Mouse (Mus musculus) left cerebral cortex, postnatal 36 days (tissue): ENCODE results near the gene Supt7l. TPM values are rescaled to one million over a fixed set of nuclear protein-coding genes. Genes with fewer than 3 reads are reported as not detected.
A peak's percentile ranks its signal among the peaks of the same experiment; 100 is the strongest.
"Not testable (repeated sequence)": the region's sequence is repeated elsewhere in the genome, so short reads cannot be mapped to it uniquely, and the experiment has no call there.

ENCODE experiments used
- DNase-seq, 2 experiments: peaks; one replicate each; pipeline ENCODE4 v3.0.0; 2021 to 2022; ENCODE audit warnings: low spot score in 2 of 2, mixed read lengths in 1 of 2
- intact Hi-C: fragments of 180-260 bp; cut with DNase I; formaldehyde crosslinking; loops from one replicate; pipeline ENCODE4 v1.15.1; 2025
- total RNA-seq, 2 experiments: library from RNA; stranded (reverse); gene quantifications; 2 replicates each; pipeline ENCODE4 v1.2.3; 2021

The Supt7l gene
- total RNA-seq, result 10 to 100 TPM; 17.7 to 17.9 TPM

DNA sequence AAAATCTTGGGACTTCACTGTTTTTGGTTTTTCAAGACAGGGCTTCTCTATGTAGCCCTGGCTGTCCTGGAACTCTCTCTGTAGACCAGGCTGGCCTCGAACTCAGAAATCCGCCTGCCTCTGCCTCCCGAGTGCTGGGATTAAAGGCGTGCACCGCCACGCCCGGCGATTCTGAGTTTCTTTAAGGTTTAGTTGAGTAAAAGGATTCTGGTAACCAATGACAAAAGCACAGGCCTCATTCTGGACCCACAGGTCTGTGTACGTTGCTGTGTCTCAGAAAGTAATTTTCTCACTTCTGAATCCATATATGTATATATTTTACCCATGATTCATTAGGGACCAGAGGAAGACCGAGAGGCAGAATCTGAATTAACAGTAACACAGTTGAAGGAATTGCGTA lies at the start of gene Supt7l:
Gene Supt7l (minus strand): TSS at position 101 of the 400 bp plus-strand sequence.
- DNase-seq, intact Hi-C loops: not testable (repeated sequence)

DNA sequence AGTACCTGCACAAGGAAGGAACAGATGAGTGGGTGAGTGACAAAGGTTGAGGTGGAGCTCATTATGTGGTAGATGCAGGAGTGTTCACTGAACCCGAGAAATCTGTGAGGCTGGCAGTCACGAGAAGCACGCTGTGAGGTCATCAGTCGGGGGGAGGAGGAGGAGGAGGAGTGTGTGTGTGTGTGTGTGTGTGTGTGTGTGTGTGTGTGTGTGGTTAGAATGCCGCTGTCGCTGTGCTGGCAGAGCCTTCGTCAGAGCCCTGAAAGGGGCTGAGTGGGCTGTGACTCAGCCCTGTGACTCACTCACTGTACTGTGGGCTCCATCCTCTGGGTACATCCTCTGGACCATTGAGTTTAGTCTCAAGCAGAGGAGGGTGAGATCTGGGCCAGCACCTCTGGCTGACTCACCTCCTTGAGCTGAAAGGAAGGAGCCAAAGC lies 49.0 kb upstream of the Supt7l start:
- intact Hi-C loops, result loop anchor here (10.0 kb wide), 1 partner anchor 408 kb away; no protein-coding TSS in a partner anchor
- DNase-seq, result peak; percentile 56 to 76

- no peak for DNase-seq
- intact Hi-C loops, result loop anchor here (5.0 to 10.0 kb wide), 2 partner anchors 124 to 411 kb away; partner anchors contain the start of genes Babam2 and Rbks
These were observed 46.1 kb upstream of the Supt7l start for GRCm38 (mm10) chr5:31573722-31574121.

DNA sequence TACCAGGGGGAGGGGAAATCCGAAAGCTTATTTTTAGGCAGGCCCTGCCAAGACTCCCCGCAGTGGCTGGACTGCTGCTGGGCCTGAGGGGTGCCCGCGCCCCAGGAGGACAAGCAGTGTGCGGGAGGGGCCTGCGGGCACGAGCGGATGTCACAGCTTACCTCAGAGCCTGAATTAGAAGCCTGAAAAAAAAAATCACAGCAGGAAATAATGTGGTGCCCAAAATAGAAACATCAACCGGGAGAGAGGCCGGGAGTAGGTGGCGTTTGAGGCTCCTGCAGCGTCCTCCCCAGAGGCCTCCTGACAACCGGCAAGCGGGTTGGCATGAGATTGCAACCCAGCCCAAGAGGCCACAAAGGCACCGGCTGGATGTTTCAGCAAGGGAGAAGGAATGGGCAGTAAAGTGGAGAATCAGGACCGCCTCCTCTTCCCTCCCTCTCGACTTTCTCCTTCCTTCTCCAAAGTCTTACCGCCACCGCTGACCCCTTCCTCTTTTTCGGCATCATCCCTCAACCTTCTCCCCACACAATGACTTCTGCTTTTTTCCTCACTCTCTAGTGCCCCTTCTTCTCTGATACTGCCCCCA lies 43.5 kb upstream of the Supt7l start:
- DNase-seq, result peak; percentile 59 to 61
- intact Hi-C loops, result loop anchor here (5.0 to 10.0 kb wide), 2 partner anchors 126 to 414 kb away; partner anchors contain the start of genes Babam2 and Rbks

- no peak for DNase-seq
- intact Hi-C loops, result loop anchor here (10.0 kb wide), 1 partner anchor 737 kb away; no protein-coding TSS in a partner anchor
These were observed 40.5 kb upstream of the Supt7l start for GRCm38 (mm10) chr5:31567951-31568657.

DNA sequence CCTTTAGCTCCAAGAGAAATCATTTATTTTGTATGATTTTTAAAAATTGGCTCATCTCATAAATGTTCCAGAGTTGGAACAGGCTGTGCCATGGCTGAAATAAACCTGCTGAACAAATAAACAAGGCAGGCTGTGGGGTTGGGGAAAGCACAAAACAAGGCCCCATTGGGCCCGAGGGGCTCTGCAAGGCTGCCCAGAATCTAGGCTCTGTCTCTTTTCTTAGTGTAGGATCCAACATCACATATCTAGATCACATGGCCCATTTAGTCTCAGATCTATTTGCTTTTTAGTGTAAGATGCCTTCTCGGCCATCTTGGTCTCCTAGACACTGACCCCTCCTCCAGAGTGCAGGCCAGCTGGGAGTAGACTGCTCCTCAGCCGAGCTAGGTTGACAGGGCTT lies 38.9 kb upstream of the Supt7l start:
- DNase-seq, result no peak
- intact Hi-C loops, result loop anchor here (10.0 kb wide), 1 partner anchor 738 kb away; no protein-coding TSS in a partner anchor

DNA sequence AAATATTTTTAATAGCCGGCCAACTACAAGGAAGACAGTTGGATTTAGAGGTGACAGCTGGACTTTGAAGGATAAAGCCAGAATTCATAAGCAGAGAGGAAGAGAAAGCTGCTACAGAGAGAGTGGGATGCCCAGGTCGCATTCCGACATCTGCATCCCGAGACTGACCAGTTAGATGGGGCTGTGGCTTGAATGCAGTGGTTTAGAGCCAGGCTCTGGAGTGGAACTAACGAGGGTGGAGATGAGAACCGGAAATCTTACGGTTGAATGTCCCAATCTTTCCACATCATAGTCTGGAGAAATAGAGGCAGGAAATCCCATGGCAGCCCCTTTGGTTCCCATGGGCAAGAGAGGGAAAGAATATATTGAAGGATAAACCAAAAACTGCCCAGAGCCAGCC lies 38.4 kb upstream of the Supt7l start:
- intact Hi-C loops, result loop anchor here (10.0 kb wide), 1 partner anchor 739 kb away; no protein-coding TSS in a partner anchor
- DNase-seq, result no peak

GRCm38 (mm10) chr5:31564976-31565375 lies 37.4 kb upstream of the Supt7l start:
- intact Hi-C loops, result loop anchor here (5.0 to 10.0 kb wide), 2 partner anchors 32 to 740 kb away; partner anchors contain the start of gene Mrpl33
- DNase-seq, result peak; percentile 19 to 24

GRCm38 (mm10) chr5:31563905-31564304 lies 36.3 kb upstream of the Supt7l start:
- intact Hi-C loops, result loop anchor here (2.0 to 10.0 kb wide), 4 partner anchors 33 to 741 kb away; partner anchors contain the start of gene Mrpl33
- DNase-seq, result no peak

DNA sequence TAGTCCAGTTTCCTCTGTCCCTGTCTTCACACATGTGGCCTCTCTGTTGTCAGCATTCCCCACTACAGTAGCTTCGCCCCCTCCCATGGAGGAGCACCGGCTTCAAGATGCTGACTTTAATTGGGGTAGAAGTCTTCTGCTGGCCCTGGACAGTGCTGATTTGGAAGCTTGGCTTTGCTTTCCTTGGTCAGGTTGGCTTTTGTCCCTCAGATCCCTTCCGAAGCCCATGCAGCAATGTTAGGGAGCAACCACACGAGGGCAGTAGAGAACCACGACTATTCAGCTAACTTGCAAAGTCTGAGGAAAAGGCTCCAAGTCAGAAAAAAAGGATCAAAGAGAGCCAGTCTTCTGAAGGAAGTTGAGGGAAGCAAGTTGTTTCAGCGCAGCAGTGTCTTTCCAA lies 35.9 kb upstream of the Supt7l start:
- DNase-seq, result peak; percentile 57 to 73
- intact Hi-C loops, result loop anchor here (2.0 to 10.0 kb wide), 4 partner anchors 34 to 741 kb away; partner anchors contain the start of gene Mrpl33

- DNase-seq, result peak; percentile 64 to 71
- intact Hi-C loops, result loop anchor here (2.0 to 10.0 kb wide), 4 partner anchors 35 to 743 kb away; partner anchors contain the start of gene Mrpl33
These were observed 34.5 kb upstream of the Supt7l start for GRCm38 (mm10) chr5:31562036-31562666.

GRCm38 (mm10) chr5:31560352-31560751 lies 32.7 kb upstream of the Supt7l start:
- intact Hi-C loops, result loop anchor here (5.0 to 10.0 kb wide), 2 partner anchors 37 to 744 kb away; partner anchors contain the start of gene Mrpl33
- DNase-seq, result no peak

- intact Hi-C loops, result no loop called here
These were observed 31.8 kb upstream of the Supt7l start for GRCm38 (mm10) chr5:31559401-31559800.

DNA sequence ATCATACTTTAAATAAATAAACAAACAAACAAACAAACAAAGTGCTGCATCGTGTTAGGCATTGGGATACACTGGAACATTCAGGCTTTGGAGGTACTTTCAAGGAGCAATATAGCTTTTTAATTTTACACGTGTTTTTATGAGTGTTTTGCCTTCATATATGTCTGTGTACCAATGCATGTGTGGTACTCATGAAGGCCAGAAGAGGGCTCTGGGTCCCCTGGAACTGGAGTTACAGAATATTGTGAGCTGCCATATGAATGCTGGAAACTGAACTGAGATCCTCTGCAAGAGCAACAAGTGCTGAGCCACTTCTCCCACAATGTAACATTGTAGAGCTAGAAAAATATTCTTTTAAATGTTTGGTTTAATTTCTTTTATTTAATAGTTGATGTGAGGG lies 7.6 kb upstream of the Supt7l start:
- intact Hi-C loops, result no loop called here
- no peak for DNase-seq

More at GRCm38 (mm10) chr5:31559401-31559800, 31.8 kb upstream of the Supt7l start:
- DNase-seq, result no peak

DNA sequence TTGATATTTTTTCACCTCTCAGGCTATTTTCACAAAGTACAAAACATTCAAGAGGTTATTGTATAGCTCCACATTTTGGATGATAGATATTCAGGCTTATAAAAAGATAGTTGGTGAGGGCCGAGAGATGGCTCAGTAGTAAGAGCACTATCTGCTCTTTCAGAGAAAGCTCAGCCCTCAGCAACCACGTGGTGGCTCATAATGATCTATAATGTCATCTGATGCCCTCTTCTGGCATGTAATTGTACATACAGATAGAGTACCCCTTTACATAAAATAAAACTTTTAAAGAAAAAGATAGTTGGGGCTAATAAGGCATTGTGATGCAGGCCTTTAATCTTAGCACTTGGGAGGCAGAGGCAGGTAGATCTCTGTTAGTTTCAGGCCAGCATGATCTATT lies 953 bp upstream of the Supt7l start:
- intact Hi-C loops, result no loop called here
- no peak for DNase-seq

DNA sequence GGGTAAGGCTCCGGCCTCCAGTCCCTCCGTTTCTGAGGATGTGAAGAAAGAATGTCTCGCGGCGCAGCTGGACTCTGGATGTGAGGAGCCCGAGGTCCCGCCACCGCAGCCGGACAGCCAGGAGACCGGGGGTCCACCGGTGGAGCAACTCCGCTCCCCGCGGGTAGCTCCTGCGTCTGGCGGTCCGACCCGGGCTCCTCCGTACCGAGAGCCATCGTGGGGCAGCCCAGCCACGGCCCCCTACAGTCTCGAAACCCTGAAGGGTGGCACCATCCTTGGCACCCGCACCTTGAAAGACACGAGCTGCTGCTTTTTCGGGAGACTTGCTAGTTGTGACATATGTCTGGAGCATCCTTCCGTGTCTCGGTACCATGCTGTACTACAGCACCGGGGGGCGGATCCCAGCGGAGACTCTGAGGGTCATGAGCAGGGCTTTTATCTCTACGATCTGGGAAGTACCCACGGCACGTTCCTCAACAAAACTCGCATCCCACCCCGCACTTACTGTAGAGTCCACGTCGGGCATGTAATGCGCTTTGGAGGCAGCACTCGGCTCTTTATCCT lies 408 bp downstream of the Supt7l start:
- DNase-seq, result no peak
- intact Hi-C loops, result no loop called here

DNA sequence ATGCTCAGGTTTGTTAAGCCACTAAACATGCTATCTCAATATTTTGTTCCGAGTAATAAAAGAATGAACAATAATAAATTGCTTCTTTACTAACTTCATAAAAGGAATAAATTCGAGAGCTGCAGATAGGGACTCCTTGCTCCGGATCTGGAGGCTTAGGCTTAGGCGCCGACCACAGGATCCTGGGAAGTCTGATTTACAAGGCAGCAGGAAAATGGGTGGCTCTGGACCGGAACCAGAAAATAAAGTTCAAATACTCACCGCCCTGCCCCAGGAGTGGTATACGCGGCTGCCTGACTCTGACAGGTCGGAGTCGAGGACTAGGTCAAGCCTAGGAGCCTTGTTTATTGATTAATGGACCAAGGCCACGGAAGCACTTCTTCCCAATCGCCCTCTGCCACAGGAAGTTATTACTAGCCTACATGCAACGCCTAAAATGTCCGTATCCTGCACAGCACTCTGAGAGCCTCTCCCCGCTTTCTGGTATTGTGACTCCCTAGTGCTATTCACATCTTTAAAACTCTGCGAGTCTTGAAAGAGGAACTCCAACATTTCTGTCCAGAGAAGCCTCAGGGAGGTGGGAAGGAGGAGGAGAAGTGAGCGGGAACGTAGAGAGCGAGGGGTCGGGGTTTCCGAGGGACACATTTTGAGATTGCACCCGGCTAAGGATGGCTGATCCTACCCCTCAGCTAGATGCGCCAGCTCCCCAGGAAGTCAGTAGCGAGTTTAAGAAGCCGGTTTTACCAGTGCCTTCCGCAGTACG lies 1.1 kb downstream of the Supt7l start, which contains the start of gene Slc4a1ap:
Gene Slc4a1ap (plus strand): TSS at position 642 of the 763 bp plus-strand sequence.
- intact Hi-C loops, result no loop called here
- peak; percentile 79 to 85 for DNase-seq

- no peak for DNase-seq
- intact Hi-C loops, result no loop called here
These were observed 7.1 kb downstream of the Supt7l start for GRCm38 (mm10) chr5:31520556-31520955.

DNA sequence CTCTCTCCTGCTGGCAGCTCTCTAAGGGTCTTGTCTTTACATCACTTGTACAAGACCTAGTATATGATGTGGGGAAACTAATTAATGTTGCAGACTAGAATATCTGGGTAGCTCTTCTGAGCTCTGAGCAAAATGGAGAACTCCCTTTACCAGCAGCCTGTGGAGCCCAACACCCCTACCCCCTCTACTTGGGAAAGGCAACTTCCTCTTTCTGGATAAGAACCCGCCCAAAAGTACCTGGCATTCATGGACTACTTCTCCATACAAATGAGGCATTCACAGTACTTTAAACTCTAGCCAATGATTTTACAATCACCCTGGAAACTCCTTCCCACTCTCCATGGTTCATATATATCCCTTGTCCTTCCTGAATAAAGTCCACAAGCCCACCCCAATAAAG lies 15.1 kb downstream of the Supt7l start:
- no peak for DNase-seq
- intact Hi-C loops, result no loop called here
